Mouse (Mus musculus) monocyte, adult 5-6 weeks (primary cell): ENCODE data around the gene Krtap6-2. TPM values are rescaled to one million over a fixed set of nuclear protein-coding genes. Genes with fewer than 3 reads are reported as not detected.

Source experiments
- ATAC-seq: fragments of 153-309, 156-312 bp; replicated peaks from 2 replicates; pipeline ENCODE4 v1.8.0; 2017; ENCODE audit warnings: mild to moderate bottlenecking; ENCODE audit not compliant: low TSS enrichment, insufficient number of reproducible peaks, severe bottlenecking, poor library complexity, low FRiP score
- total RNA-seq: library from RNA; stranded (forward); fragments of 200-1000, 200-491, 200-594 nt; gene quantifications from 3 replicates; pipeline ENCODE4 v1.2.3, GENCODE M21; 2017

Krtap6-2 gene
- not detected in 3 replicates for total RNA-seq

GRCm38 (mm10) chr16:89420011-89420410 lies at the start of gene Krtap6-2:
Gene Krtap6-2 (minus strand): TSS chr16:89420111.
- ATAC-seq, result no peak

GRCm38 (mm10) chr16:89461189-89461588 lies 41.3 kb upstream of the Krtap6-2 start:
- no peak for ATAC-seq

GRCm38 (mm10) chr16:89429586-89429985 lies 9.7 kb upstream of the Krtap6-2 start:
- ATAC-seq, result no peak

GRCm38 (mm10) chr16:89425310-89425709 lies 5.4 kb upstream of the Krtap6-2 start:
- ATAC-seq, result no peak

- ATAC-seq, result no peak
These were observed 3.6 kb downstream of the Krtap6-2 start for GRCm38 (mm10) chr16:89416311-89416710.

- ATAC-seq, result no peak
These were observed 9.4 kb downstream of the Krtap6-2 start for GRCm38 (mm10) chr16:89410345-89411068.

GRCm38 (mm10) chr16:89403768-89404167 lies 16.1 kb downstream of the Krtap6-2 start, which contains the start of gene Krtap21-1:
Gene Krtap21-1 (minus strand): TSS chr16:89403868.
- ATAC-seq, result no peak

GRCm38 (mm10) chr16:89372734-89373461 lies 47.0 kb downstream of the Krtap6-2 start:
- no peak for ATAC-seq

Other genes with a start within 250 kb of the Krtap6-2 start
- not detected in 3 replicates for gene 1110057P08Rik, start 245.4 kb downstream of the Krtap6-2 start, total RNA-seq
- gene Krtap20-2, start 214.2 kb downstream of the Krtap6-2 start, total RNA-seq, result not detected in 3 replicates
- not detected in 3 replicates for gene Krtap21-1, start 16.2 kb downstream of the Krtap6-2 start, total RNA-seq
- gene Krtap8-1, start 67.8 kb upstream of the Krtap6-2 start, total RNA-seq, result not detected in 3 replicates
- not detected in 3 replicates for gene Krtap7-1, start 88.2 kb upstream of the Krtap6-2 start, total RNA-seq
- gene Krtap11-1, start 151.1 kb upstream of the Krtap6-2 start, total RNA-seq, result not detected in 3 replicates